Mouse (Mus musculus) kidney, postnatal 0 days (tissue): ENCODE data around the gene Atp12a. TPM values are rescaled to one million over a fixed set of nuclear protein-coding genes. Genes with fewer than 3 reads are reported as not detected.

Experiments used
- ATAC-seq: fragments of 200-750 bp; cut with Nextera tagmentation; replicated peaks from 2 replicates; pipeline ENCODE4 v1.8.0; 2017; ENCODE audit warnings: low read depth, moderate number of reproducible peaks, moderate TSS enrichment, moderate library complexity; ENCODE audit not compliant: low FRiP score
- DNase-seq: peaks from one replicate; pipeline ENCODE4 v3.0.0-alpha.2; 2016; ENCODE audit warnings: low spot score
- H3K27ac ChIP-seq: fragments of 300-500 bp; sonication (generic); 2 replicates; pipeline ENCODE4 v1.5.1; 2014; ENCODE audit warnings: mild to moderate bottlenecking
- H3K27me3 ChIP-seq: fragments of 300-500 bp; sonication (generic); 2 replicates; pipeline ENCODE4 v1.6.1; 2014; ENCODE audit warnings: low read length, mixed read lengths; ENCODE audit not compliant: insufficient read depth
- H3K36me3 ChIP-seq: fragments of 300-500 bp; sonication (generic); 2 replicates; pipeline ENCODE4 v1.6.1; 2014; ENCODE audit warnings: low read length, mixed read lengths; ENCODE audit not compliant: insufficient read depth
- H3K4me1 ChIP-seq: fragments of 300-500 bp; sonication (generic); replicated peaks from 2 replicates; pipeline ENCODE4 v1.6.1; 2014; ENCODE audit warnings: antibody characterized with exemption, low read length, mixed read lengths; ENCODE audit not compliant: insufficient read depth
- H3K4me2 ChIP-seq: fragments of 300-500 bp; sonication (generic); 2 replicates; pipeline ENCODE4 v1.6.1; 2014; ENCODE audit warnings: mild to moderate bottlenecking, low read length, moderate library complexity, mixed read lengths
- H3K4me3 ChIP-seq: fragments of 300-500 bp; sonication (generic); replicated peaks from 2 replicates; pipeline ENCODE4 v1.5.1; 2014; ENCODE audit warnings: low read depth, low read length
- H3K9ac ChIP-seq: fragments of 300-500 bp; sonication (generic); 2 replicates; pipeline ENCODE4 v1.6.1; 2014; ENCODE audit warnings: low read depth, low read length
- H3K9me3 ChIP-seq: fragments of 300-500 bp; sonication (generic); replicated peaks from 2 replicates; pipeline ENCODE4 v1.6.1; 2016; ENCODE audit warnings: low read length, inconsistent platforms, mixed read lengths
- CTCF ChIP-seq: IDR thresholded peaks from 2 replicates; pipeline ENCODE4 v1.5.1; 2016; ENCODE audit warnings: antibody characterized with exemption, low read depth, mild to moderate bottlenecking, moderate library complexity
- WGBS: fragments of 180-500 bp; shearing (Covaris S2); extraction: QIAGEN DNeasy Blood & Tissue Kit; methylation state at CpG from one replicate; pipeline ENCODE4 v1.1.7; 2014; 5-methylcytosine and 5-hydroxymethylcytosine counted together
- polyA plus RNA-seq: library from polyadenylated mRNA; unstranded; fragments of >200 nt; fragmentation: Nextera tagmentation; extraction: Ambion mirVana; gene quantifications from 2 replicates; pipeline ENCODE4 v1.2.1, GENCODE M21; 2015

Gene Atp12a
- polyA plus RNA-seq, 1 experiment from 2014 or later, result 19.9 TPM

DNA sequence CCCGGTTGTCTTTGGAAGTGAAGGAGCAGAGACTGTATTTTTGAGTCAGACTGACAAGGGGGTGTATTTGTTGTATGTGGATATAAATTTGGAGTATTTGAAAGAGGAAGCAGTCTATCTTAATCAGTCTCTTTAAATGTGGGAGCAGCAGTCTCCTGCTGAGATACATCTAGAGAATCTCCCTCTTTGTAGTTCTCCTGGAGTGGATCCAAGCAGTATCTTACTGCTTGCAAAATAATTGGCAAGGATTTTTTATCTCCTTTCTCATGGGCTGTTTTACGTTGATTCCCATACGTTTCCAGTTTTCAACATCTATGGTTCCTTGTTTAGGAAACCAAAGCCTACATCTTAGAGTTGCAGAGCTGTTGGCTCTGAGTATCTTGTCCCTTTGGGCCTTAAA is 10.1 kb upstream of the Atp12a start:
- ATAC-seq, result no peak
- Histone ChIP-seq H3K9ac (no peak overlapping the region), H3K4me3 (no peak overlapping the region), H3K27me3 (no peaks in the 10 kb centered on the region), H3K9me3 (no peaks in the 10 kb centered on the region), H3K4me2 (no peak overlapping the region), H3K4me1 (no peaks in the 10 kb centered on the region), H3K27ac (no peak overlapping the region), H3K36me3 (no peaks in the 10 kb centered on the region)
- 52% methylated on average over 3 of the region's 3 CpGs for WGBS
- no peak for DNase-seq
- no peak for TF ChIP-seq CTCF

GRCm38 (mm10) chr14:56355396-56355795 is 9.5 kb upstream of the Atp12a start:
- Histone ChIP-seq H3K4me3 (no peak overlapping the region), H3K4me1 (no peaks in the 10 kb centered on the region), H3K36me3 (no peaks in the 10 kb centered on the region), H3K27ac (no peak overlapping the region), H3K9ac (no peak overlapping the region), H3K27me3 (no peaks in the 10 kb centered on the region), H3K4me2 (no peak overlapping the region), H3K9me3 (no peaks in the 10 kb centered on the region)
- 73% methylated on average over 8 of the region's 8 CpGs for WGBS
- ATAC-seq (no peak), DNase-seq (no peak)
- no peak for TF ChIP-seq CTCF

DNA sequence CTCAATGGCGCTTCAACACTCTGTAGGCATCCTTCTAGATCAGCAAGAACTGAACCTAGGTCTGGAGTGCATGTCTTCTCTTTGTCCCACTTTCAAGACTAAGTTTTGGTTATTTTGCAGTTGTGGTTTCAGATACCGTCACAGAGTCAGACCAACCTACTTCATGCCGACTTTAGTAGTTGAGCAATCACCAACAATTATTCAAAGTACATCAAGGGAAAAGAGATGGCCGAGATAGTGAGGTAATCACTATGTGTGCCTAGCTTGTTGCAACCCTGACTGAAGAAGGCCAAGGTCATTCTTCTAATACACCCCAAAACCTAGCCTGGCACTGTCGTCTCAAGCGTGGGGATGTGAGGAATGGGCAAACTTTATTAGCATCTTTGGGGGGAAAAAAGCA is 8.7 kb upstream of the Atp12a start:
- DNase-seq (no peak), ATAC-seq (no peak)
- no peak overlapping the region for H3K4me2 ChIP-seq
- H3K27ac ChIP-seq, result no peak overlapping the region
- no peak overlapping the region for H3K9ac ChIP-seq
- H3K27me3 ChIP-seq, result no peaks in the 10 kb centered on the region
- no peaks in the 10 kb centered on the region for H3K4me1 ChIP-seq
- no peaks in the 10 kb centered on the region for H3K9me3 ChIP-seq
- 83% methylated on average over 6 of the region's 6 CpGs for WGBS
- no peak overlapping the region for H3K4me3 ChIP-seq
- no peak for TF ChIP-seq CTCF
- no peaks in the 10 kb centered on the region for H3K36me3 ChIP-seq

GRCm38 (mm10) chr14:56358422-56358821 is 6.4 kb upstream of the Atp12a start:
- H3K27me3 ChIP-seq, result no peaks in the 10 kb centered on the region
- no peaks in the 10 kb centered on the region for H3K4me1 ChIP-seq
- no peak overlapping the region for H3K4me3 ChIP-seq
- DNase-seq (no peak), ATAC-seq (no peak)
- H3K36me3 ChIP-seq, result no peaks in the 10 kb centered on the region
- no peak for TF ChIP-seq CTCF
- WGBS, result 78% methylated on average over 7 of the region's 7 CpGs
- no peaks in the 10 kb centered on the region for H3K9me3 ChIP-seq
- H3K9ac ChIP-seq, result no peak overlapping the region
- no peak overlapping the region for H3K27ac ChIP-seq
- H3K4me2 ChIP-seq, result no peak overlapping the region

- no peak for DNase-seq
- no peak for ATAC-seq
- no peaks in the 10 kb centered on the region; the same call in 1 of the 2 replicates for H3K27me3 ChIP-seq
- no peaks in the 10 kb centered on the region for H3K9me3 ChIP-seq
- TF ChIP-seq CTCF, result no peak
- WGBS, result 56% methylated on average over 6 of the region's 6 CpGs
- H3K9ac ChIP-seq, result no peak overlapping the region
- no peaks in the 10 kb centered on the region for H3K36me3 ChIP-seq
- H3K27ac ChIP-seq, result no peak overlapping the region
- no peak overlapping the region for H3K4me2 ChIP-seq
- no peaks in the 10 kb centered on the region for H3K4me1 ChIP-seq
- H3K4me3 ChIP-seq, result no peak overlapping the region
Observed at GRCm38 (mm10) chr14:56359131-56359530, 5.7 kb upstream of the Atp12a start.

DNA sequence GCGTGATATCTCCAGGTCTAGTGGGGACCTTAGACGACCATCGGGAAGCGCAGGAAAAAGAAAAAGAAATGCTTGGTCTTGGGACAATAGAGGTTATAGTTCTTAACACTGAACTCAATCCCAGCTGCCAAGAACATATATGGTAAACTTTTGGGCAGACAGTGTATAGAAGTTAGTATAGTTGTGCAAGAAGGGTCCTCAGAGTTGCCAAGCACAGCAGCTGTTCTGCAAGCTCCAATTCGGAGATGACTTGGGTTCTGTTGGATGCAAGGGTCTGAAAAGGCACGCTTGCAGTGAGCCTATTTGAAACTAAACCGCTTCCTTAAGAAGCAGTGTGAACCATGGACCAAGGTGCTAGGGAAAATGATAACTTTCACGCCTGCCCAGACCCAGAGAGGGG is 424 bp downstream of the Atp12a start:
- TF ChIP-seq CTCF, result no peak
- H3K4me2 ChIP-seq, result peak overlapping the region; percentile 77
- DNase-seq (no peak), ATAC-seq (no peak)
- no peaks in the 10 kb centered on the region for H3K36me3 ChIP-seq
- H3K27me3 ChIP-seq, result peaks cover 16% of the 10 kb centered on the region
- H3K27ac ChIP-seq, result no peak overlapping the region
- H3K9ac ChIP-seq, result no peak overlapping the region
- peaks cover 5% of the 10 kb centered on the region; the same call in 1 of the 2 replicates for H3K4me1 ChIP-seq
- WGBS, result 26% methylated on average over 8 of the region's 8 CpGs
- H3K4me3 ChIP-seq, result peak overlapping the region; percentile 41
- no peaks in the 10 kb centered on the region for H3K9me3 ChIP-seq

- Histone ChIP-seq H3K27me3 (peaks cover 16% of the 10 kb centered on the region), H3K9ac (no peak overlapping the region), H3K36me3 (no peaks in the 10 kb centered on the region), H3K4me1 (peaks cover 5% of the 10 kb centered on the region; the same call in 1 of the 2 replicates), H3K4me2 (peak overlapping the region; percentile 30; the same call in 1 of the 2 replicates), H3K4me3 (no peak overlapping the region), H3K27ac (no peak overlapping the region), H3K9me3 (no peaks in the 10 kb centered on the region)
- 23% methylated on average over 15 of the region's 15 CpGs for WGBS
- no peak for DNase-seq
- TF ChIP-seq CTCF, result no peak
- no peak for ATAC-seq
Observed at GRCm38 (mm10) chr14:56366712-56367111, 1.8 kb downstream of the Atp12a start.
